Mouse (Mus musculus): ENCODE measurements around the gene Cwf19l1. TPM values are rescaled to one million over a fixed set of nuclear protein-coding genes. Genes with fewer than 3 reads are reported as not detected.

Cwf19l1 gene
- polyA plus RNA-seq, 1 experiment: 16.5 TPM

- H3K36me3 ChIP-seq (ENCODE audit: control insufficient read depth, insufficient read depth): peaks cover 49% of the 10 kb centered on the region
- H3K27me3 ChIP-seq (ENCODE audit: control insufficient read depth, insufficient read depth, insufficient read length): no peaks in the 10 kb centered on the region
- H3K79me2 ChIP-seq (ENCODE audit: control insufficient read depth, insufficient read depth): peaks cover 84% of the 10 kb centered on the region
- H3ac ChIP-seq (ENCODE audit: control insufficient read depth, insufficient read length, low read depth): no peak overlapping the region
- H3K4me3 ChIP-seq (ENCODE audit: insufficient read depth, poor library complexity, severe bottlenecking): no peak overlapping the region
- TF ChIP-seq CTCF (IDR thresholded peaks at IDR 0.05; ENCODE audit: control insufficient read depth, insufficient read depth, insufficient read length): no peak
- no peak for TF ChIP-seq USF1 (IDR thresholded peaks at IDR 0.05; ENCODE audit: low read depth)
- no peak for TF ChIP-seq MYOD1 (IDR thresholded peaks at IDR 0.05; ENCODE audit: control insufficient read depth, insufficient read length, low read depth)
- H3K79me3 ChIP-seq (ENCODE audit: low read depth): peaks cover 55% of the 10 kb centered on the region
Observed at GRCm38 (mm10) chr19:44103001-44103400, 32.7 kb downstream of the Cwf19l1 start.

DNA sequence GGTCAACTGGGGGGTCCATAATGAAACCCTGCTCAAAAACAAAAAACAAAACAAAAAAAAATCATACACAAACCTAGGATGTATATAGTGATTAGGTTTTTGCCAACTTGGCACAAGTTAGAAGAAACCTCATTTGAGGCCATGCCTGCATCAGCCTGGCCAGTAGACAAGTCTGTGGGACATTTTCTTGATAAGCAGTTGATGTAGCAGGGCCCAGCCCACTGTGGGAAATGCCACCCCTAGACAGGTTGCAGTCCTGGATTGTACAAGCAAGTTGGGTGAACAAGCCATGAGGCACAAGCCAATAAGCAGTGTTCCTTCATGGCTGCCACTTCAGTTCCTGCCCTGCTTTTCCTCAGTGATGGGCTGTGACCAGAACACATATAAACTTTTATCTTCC lies 34.8 kb downstream of the Cwf19l1 start:
- Histone ChIP-seq H3K36me3 (ENCODE audit: control insufficient read depth, insufficient read depth) (peaks cover 65% of the 10 kb centered on the region), H3K79me2 (ENCODE audit: control insufficient read depth, insufficient read depth) (peaks cover 72% of the 10 kb centered on the region), H3ac (ENCODE audit: control insufficient read depth, insufficient read length, low read depth) (no peak overlapping the region), H3K79me3 (ENCODE audit: low read depth) (peaks cover 44% of the 10 kb centered on the region), H3K27me3 (ENCODE audit: control insufficient read depth, insufficient read depth, insufficient read length) (no peaks in the 10 kb centered on the region), H3K4me3 (ENCODE audit: insufficient read depth, poor library complexity, severe bottlenecking) (no peak overlapping the region)
- TF ChIP-seq MYOD1 (IDR thresholded peaks at IDR 0.05; ENCODE audit: control insufficient read depth, insufficient read length, low read depth) (no peak), MAX (IDR thresholded peaks at IDR 0.05) (no peak), MYOG (IDR thresholded peaks at IDR 0.05; ENCODE audit: control insufficient read depth, extremely low read depth, insufficient read length) (no peak)

DNA sequence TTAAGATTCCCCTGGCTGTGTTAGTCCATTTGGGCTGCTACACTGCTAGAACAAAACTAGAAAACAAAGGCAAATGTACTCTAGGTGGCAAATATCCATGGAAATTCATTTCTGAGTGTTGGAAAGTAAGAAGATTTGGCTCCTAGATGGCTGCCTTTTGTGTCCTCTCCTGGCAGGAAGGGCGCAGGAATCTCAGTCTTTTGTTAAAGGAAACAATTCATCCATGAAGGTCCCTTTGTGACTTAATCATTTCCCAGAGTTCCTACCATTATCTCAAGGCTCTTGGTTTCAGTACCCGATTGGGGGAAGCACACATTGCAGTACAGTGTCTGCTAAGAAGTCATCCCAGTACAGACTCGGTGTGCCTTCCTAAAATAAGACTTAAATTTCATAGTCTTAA lies 49.4 kb downstream of the Cwf19l1 start:
- no peaks in the 10 kb centered on the region for H3K79me2 ChIP-seq (ENCODE audit: control insufficient read depth, insufficient read depth)
- no peak for TF ChIP-seq USF1 (IDR thresholded peaks at IDR 0.05; ENCODE audit: low read depth)
- TF ChIP-seq MYOD1 (IDR thresholded peaks at IDR 0.05; ENCODE audit: control insufficient read depth, insufficient read length, low read depth): no peak
- TF ChIP-seq MYOG (IDR thresholded peaks at IDR 0.05; ENCODE audit: control insufficient read depth, extremely low read depth, insufficient read length): no peak
- TF ChIP-seq MAX (IDR thresholded peaks at IDR 0.05): no peak
- H3K27me3 ChIP-seq (ENCODE audit: control insufficient read depth, insufficient read depth, insufficient read length): no peaks in the 10 kb centered on the region
- H3ac ChIP-seq (ENCODE audit: control insufficient read depth, insufficient read length, low read depth): no peak overlapping the region
- H3K79me3 ChIP-seq (ENCODE audit: low read depth): no peaks in the 10 kb centered on the region
- peaks cover 91% of the 10 kb centered on the region for H3K36me3 ChIP-seq (ENCODE audit: control insufficient read depth, insufficient read depth)
- no peak overlapping the region for H3K4me3 ChIP-seq (ENCODE audit: insufficient read depth, poor library complexity, severe bottlenecking)

DNA sequence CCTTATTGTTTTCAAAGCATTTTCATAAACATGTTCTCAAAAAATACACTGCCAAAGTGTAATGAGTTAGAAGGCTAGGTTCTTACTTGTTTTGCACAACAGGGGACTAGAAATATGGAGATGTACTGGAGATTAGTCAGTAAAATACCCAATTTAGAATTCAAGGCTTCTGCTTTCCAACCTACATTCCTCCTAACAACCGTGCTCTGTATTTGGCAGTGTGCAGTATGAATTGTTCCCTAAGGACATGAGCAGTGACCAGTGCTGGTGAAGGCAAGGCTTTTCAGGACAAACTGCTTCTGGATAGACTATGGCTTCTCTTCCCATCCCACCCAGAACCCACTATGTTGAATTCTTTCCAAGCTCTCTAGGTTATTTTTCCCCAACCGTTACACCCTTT lies 54.8 kb downstream of the Cwf19l1 start:
- no peaks in the 10 kb centered on the region for H3K79me2 ChIP-seq (ENCODE audit: control insufficient read depth, insufficient read depth)
- no peaks in the 10 kb centered on the region for H3K79me3 ChIP-seq (ENCODE audit: low read depth)
- H3K36me3 ChIP-seq (ENCODE audit: control insufficient read depth, insufficient read depth): peaks cover 88% of the 10 kb centered on the region
- no peak for TF ChIP-seq CTCF (IDR thresholded peaks at IDR 0.05; ENCODE audit: control insufficient read depth, insufficient read depth, insufficient read length)
- no peak for TF ChIP-seq USF1 (IDR thresholded peaks at IDR 0.05; ENCODE audit: low read depth)
- no peak for TF ChIP-seq MYOG (IDR thresholded peaks at IDR 0.05; ENCODE audit: control insufficient read depth, extremely low read depth, insufficient read length)
- no peak for TF ChIP-seq MAX (IDR thresholded peaks at IDR 0.05)
- no peak for TF ChIP-seq FOSL1 (IDR thresholded peaks at IDR 0.05; ENCODE audit: insufficient read depth, low read length, poor library complexity, severe bottlenecking)
- H3K4me3 ChIP-seq (ENCODE audit: insufficient read depth, poor library complexity, severe bottlenecking): no peak overlapping the region
- no peaks in the 10 kb centered on the region for H3K27me3 ChIP-seq (ENCODE audit: control insufficient read depth, insufficient read depth, insufficient read length)
- no peak overlapping the region for H3ac ChIP-seq (ENCODE audit: control insufficient read depth, insufficient read length, low read depth)

- no peaks in the 10 kb centered on the region for H3K79me2 ChIP-seq (ENCODE audit: control insufficient read depth, insufficient read depth)
- TF ChIP-seq MYOG (IDR thresholded peaks at IDR 0.05; ENCODE audit: control insufficient read depth, extremely low read depth, insufficient read length): no peak
- TF ChIP-seq CTCF (IDR thresholded peaks at IDR 0.05; ENCODE audit: control insufficient read depth, insufficient read depth, insufficient read length): no peak
- H3K36me3 ChIP-seq (ENCODE audit: control insufficient read depth, insufficient read depth): peaks cover 88% of the 10 kb centered on the region
- no peak overlapping the region for H3K4me3 ChIP-seq (ENCODE audit: insufficient read depth, poor library complexity, severe bottlenecking)
- H3K79me3 ChIP-seq (ENCODE audit: low read depth): no peaks in the 10 kb centered on the region
- no peaks in the 10 kb centered on the region for H3K27me3 ChIP-seq (ENCODE audit: control insufficient read depth, insufficient read depth, insufficient read length)
- H3ac ChIP-seq (ENCODE audit: control insufficient read depth, insufficient read length, low read depth): no peak overlapping the region
Observed at GRCm38 (mm10) chr19:44080023-44080422, 55.7 kb downstream of the Cwf19l1 start.

DNA sequence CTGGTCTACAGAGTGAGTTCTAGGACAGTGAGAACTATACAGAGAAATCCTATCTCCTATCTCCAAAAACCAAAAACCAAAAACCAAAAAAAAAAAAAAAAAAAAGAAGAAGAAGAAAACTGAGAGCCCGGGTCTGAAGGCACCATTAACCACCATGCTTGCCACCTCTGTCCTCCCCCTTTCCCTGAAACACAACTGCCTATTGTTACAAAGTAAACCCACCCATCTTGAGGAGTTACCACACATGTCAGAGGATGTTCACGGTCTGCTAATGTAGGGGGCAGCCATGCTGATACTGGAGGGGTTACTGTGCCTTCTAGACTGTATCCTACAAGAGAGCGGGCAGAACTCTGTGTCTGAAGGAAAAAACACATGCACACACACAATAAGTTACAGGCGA lies 58.7 kb downstream of the Cwf19l1 start:
- Histone ChIP-seq H3K79me3 (ENCODE audit: low read depth) (no peaks in the 10 kb centered on the region), H3ac (ENCODE audit: control insufficient read depth, insufficient read length, low read depth) (no peak overlapping the region), H3K4me3 (ENCODE audit: insufficient read depth, poor library complexity, severe bottlenecking) (no peak overlapping the region), H3K79me2 (ENCODE audit: control insufficient read depth, insufficient read depth) (no peaks in the 10 kb centered on the region), H3K27me3 (ENCODE audit: control insufficient read depth, insufficient read depth, insufficient read length) (no peaks in the 10 kb centered on the region), H3K36me3 (ENCODE audit: control insufficient read depth, insufficient read depth) (peaks cover 84% of the 10 kb centered on the region)
- TF ChIP-seq USF1 (IDR thresholded peaks at IDR 0.05; ENCODE audit: low read depth): no peak
- TF ChIP-seq MYOG (IDR thresholded peaks at IDR 0.05; ENCODE audit: control insufficient read depth, extremely low read depth, insufficient read length): no peak
- no peak for TF ChIP-seq MAX (IDR thresholded peaks at IDR 0.05)
- no peak for TF ChIP-seq CEBPB (IDR thresholded peaks at IDR 0.05; ENCODE audit: low read depth)
- TF ChIP-seq FOSL1 (IDR thresholded peaks at IDR 0.05; ENCODE audit: insufficient read depth, low read length, poor library complexity, severe bottlenecking): no peak
- TF ChIP-seq CTCF (IDR thresholded peaks at IDR 0.05; ENCODE audit: control insufficient read depth, insufficient read depth, insufficient read length): no peak
- no peak for TF ChIP-seq MYOD1 (IDR thresholded peaks at IDR 0.05; ENCODE audit: control insufficient read depth, insufficient read length, low read depth)

Data from C2C12 (cell line).